Mouse (Mus musculus): Measurements from ENCODE around the gene Copz1. TPM values are rescaled to one million over a fixed set of nuclear protein-coding genes. Genes with fewer than 3 reads are reported as not detected.
"Not testable (repeated sequence)": the region's sequence is repeated elsewhere in the genome, so short reads cannot be mapped to it uniquely, and the experiment has no call there.

The Copz1 gene
- polyA plus RNA-seq, 1 experiment from 2014 or later = 334 TPM

GRCm38 (mm10) chr15:103257790-103258728 is 14.5 kb upstream of the Copz1 start, which contains the start of gene Nfe2:
Nfe2 (minus strand) TSS chr15:103258403.
- Histone ChIP-seq H3K9ac (ENCODE audit: low read length) (no peak within 1 kb of the TSS), H3K27me3 (ENCODE audit: control insufficient read depth, insufficient read depth, low read length) (no peaks in the 10 kb centered on the region), H3K9me3 (ENCODE audit: control insufficient read depth, low read length) (no peaks in the 10 kb centered on the region), H3K4me1 (ENCODE audit: control insufficient read depth, insufficient read depth, low read length) (peaks cover 13% of the 10 kb centered on the region), H3K4me3 (ENCODE audit: low read depth, low read length) (no peak within 1 kb of the TSS), H3K4me2 (ENCODE audit: low read depth, severe bottlenecking) (peak within 1 kb of the TSS; percentile 29; the same call in 1 of the 2 replicates), H3K36me3 (ENCODE audit: control insufficient read depth, insufficient read depth, low read length) (no peaks in the 10 kb centered on the region), H3K27ac (replicated peaks; ENCODE audit: low read depth, low read length) (no peak within 1 kb of the TSS)
- DNase-seq (ENCODE audit: low spot score) = peak; percentile 41
- WGBS = 11% methylated on average over 14 of the region's 15 CpGs
- ATAC-seq (ENCODE audit: insufficient number of reproducible peaks, low FRiP score, low TSS enrichment, low read depth) = peak; percentile 27; the same call in 1 of the 2 replicates

DNA sequence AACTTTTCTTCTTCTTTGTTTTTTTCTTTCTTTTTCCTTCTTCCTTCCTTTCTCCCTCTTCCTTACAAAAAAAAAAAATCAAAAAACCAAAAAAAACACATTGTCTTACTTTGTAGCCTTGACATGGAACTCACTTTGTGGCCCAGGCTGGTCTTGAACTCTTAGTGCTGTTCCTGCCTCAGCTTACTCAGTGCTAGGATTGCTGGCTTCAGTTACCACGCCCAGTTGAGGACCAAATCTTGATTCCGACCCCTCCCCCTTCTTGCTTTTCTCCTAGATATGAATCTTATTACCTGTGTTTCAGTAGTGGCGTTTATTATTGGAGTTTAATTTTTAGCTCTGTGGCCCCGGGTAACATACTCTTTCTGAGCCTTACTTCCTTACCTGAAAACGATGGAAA is 13.4 kb upstream of the Copz1 start:
- no peak overlapping the region for H3K9ac ChIP-seq (ENCODE audit: low read length)
- H3K4me2 ChIP-seq (ENCODE audit: low read depth, severe bottlenecking) = no peak overlapping the region
- no peak overlapping the region for H3K27ac ChIP-seq (replicated peaks; ENCODE audit: low read depth, low read length)
- H3K9me3 ChIP-seq (ENCODE audit: control insufficient read depth, low read length) = no peaks in the 10 kb centered on the region
- ATAC-seq (ENCODE audit: insufficient number of reproducible peaks, low FRiP score, low TSS enrichment, low read depth) (no peak), DNase-seq (ENCODE audit: low spot score) (no peak)
- H3K36me3 ChIP-seq (ENCODE audit: control insufficient read depth, insufficient read depth, low read length) = no peaks in the 10 kb centered on the region
- WGBS = 82% methylated on average over 5 of the region's 5 CpGs
- H3K4me1 ChIP-seq (ENCODE audit: control insufficient read depth, insufficient read depth, low read length) = peaks cover 13% of the 10 kb centered on the region
- no peak overlapping the region for H3K4me3 ChIP-seq (ENCODE audit: low read depth, low read length)
- no peaks in the 10 kb centered on the region for H3K27me3 ChIP-seq (ENCODE audit: control insufficient read depth, insufficient read depth, low read length)

DNA sequence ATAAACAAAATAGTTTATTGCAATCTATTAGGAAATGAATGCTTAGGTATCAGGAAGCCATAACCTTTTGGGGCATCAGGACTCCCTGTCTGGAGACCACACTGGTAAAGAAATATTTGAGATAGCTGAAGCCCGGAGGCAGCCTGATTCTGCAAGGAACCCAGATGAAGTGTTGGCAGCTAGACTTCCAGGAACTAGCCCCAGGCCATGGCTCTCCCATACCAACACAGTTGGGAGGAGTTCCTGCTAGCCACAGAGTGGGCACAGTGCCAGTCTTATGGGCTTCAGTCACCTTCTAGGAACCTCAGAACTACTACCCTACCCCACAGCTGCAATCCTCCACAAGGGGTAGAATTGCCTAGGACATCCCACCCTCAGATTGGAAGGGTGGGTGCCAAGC is 12.5 kb upstream of the Copz1 start:
- DNase-seq (ENCODE audit: low spot score) (no peak), ATAC-seq (ENCODE audit: insufficient number of reproducible peaks, low FRiP score, low TSS enrichment, low read depth) (no peak)
- Histone ChIP-seq H3K9ac (ENCODE audit: low read length) (no peak overlapping the region), H3K4me1 (ENCODE audit: control insufficient read depth, insufficient read depth, low read length) (peaks cover 10% of the 10 kb centered on the region), H3K4me2 (ENCODE audit: low read depth, severe bottlenecking) (no peak overlapping the region), H3K4me3 (ENCODE audit: low read depth, low read length) (no peak overlapping the region), H3K27me3 (ENCODE audit: control insufficient read depth, insufficient read depth, low read length) (no peaks in the 10 kb centered on the region), H3K27ac (replicated peaks; ENCODE audit: low read depth, low read length) (no peak overlapping the region), H3K36me3 (ENCODE audit: control insufficient read depth, insufficient read depth, low read length) (no peaks in the 10 kb centered on the region), H3K9me3 (ENCODE audit: control insufficient read depth, low read length) (no peaks in the 10 kb centered on the region)
- WGBS = 71% methylated on average over 1 of the region's 1 CpGs

GRCm38 (mm10) chr15:103264794-103265193 is 7.7 kb upstream of the Copz1 start:
- Histone ChIP-seq H3K27me3 (ENCODE audit: control insufficient read depth, insufficient read depth, low read length) (no peaks in the 10 kb centered on the region), H3K9ac (ENCODE audit: low read length) (no peak overlapping the region), H3K4me3 (ENCODE audit: low read depth, low read length) (no peak overlapping the region), H3K4me2 (ENCODE audit: low read depth, severe bottlenecking) (no peak overlapping the region), H3K9me3 (ENCODE audit: control insufficient read depth, low read length) (no peaks in the 10 kb centered on the region), H3K4me1 (ENCODE audit: control insufficient read depth, insufficient read depth, low read length) (no peaks in the 10 kb centered on the region), H3K36me3 (ENCODE audit: control insufficient read depth, insufficient read depth, low read length) (no peaks in the 10 kb centered on the region), H3K27ac (replicated peaks; ENCODE audit: low read depth, low read length) (no peak overlapping the region)
- no peak for DNase-seq (ENCODE audit: low spot score)
- no peak for ATAC-seq (ENCODE audit: insufficient number of reproducible peaks, low FRiP score, low TSS enrichment, low read depth)
- 90% methylated on average over 2 of the region's 2 CpGs for WGBS

- Histone ChIP-seq H3K27ac (replicated peaks; ENCODE audit: low read depth, low read length) (no peak overlapping the region), H3K4me3 (ENCODE audit: low read depth, low read length) (no peak overlapping the region), H3K4me2 (ENCODE audit: low read depth, severe bottlenecking) (no peak overlapping the region), H3K9ac (ENCODE audit: low read length) (no peak overlapping the region), H3K27me3 (ENCODE audit: control insufficient read depth, insufficient read depth, low read length) (no peaks in the 10 kb centered on the region), H3K4me1 (ENCODE audit: control insufficient read depth, insufficient read depth, low read length) (peaks cover 3% of the 10 kb centered on the region; the same call in 1 of the 2 replicates), H3K9me3 (ENCODE audit: control insufficient read depth, low read length) (no peaks in the 10 kb centered on the region), H3K36me3 (ENCODE audit: control insufficient read depth, insufficient read depth, low read length) (no peaks in the 10 kb centered on the region)
- DNase-seq (ENCODE audit: low spot score) (no peak), ATAC-seq (ENCODE audit: insufficient number of reproducible peaks, low FRiP score, low TSS enrichment, low read depth) (no peak)
- WGBS = 86% methylated on average over 4 of the region's 4 CpGs
Measured at GRCm38 (mm10) chr15:103268903-103269302, 3.6 kb upstream of the Copz1 start.

DNA sequence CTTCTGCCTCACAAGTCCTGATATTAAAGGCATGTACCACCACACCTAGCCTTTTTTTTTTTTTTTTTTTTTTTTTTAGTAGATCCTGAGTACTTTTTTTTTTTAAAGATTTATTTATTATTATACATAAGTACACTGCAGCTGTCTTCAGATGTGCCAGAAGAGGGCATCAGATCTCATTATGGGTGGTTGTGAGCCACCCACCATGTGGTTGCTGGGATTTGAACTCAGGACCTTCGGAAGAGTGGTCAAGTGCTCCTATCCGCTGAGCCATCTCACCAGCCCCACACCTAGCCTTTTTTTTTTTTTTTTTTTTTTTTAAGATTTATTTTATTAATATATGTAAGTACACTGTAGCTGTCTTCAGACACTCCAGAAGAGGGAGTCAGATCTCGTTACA is 3.4 kb downstream of the Copz1 start:
- not testable (repeated sequence) for H3K9me3 ChIP-seq (ENCODE audit: control insufficient read depth, low read length); ATAC-seq (ENCODE audit: insufficient number of reproducible peaks, low FRiP score, low TSS enrichment, low read depth); H3K36me3 ChIP-seq (ENCODE audit: control insufficient read depth, insufficient read depth, low read length); DNase-seq (ENCODE audit: low spot score); H3K9ac ChIP-seq (ENCODE audit: low read length); H3K27ac ChIP-seq (replicated peaks; ENCODE audit: low read depth, low read length); H3K4me1 ChIP-seq (ENCODE audit: control insufficient read depth, insufficient read depth, low read length); H3K4me3 ChIP-seq (ENCODE audit: low read depth, low read length); H3K27me3 ChIP-seq (ENCODE audit: control insufficient read depth, insufficient read depth, low read length); H3K4me2 ChIP-seq (ENCODE audit: low read depth, severe bottlenecking)
- 98% methylated on average over 3 of the region's 3 CpGs for WGBS

- no peak overlapping the region for H3K9ac ChIP-seq (ENCODE audit: low read length)
- H3K27me3 ChIP-seq (ENCODE audit: control insufficient read depth, insufficient read depth, low read length) = no peaks in the 10 kb centered on the region
- ATAC-seq (ENCODE audit: insufficient number of reproducible peaks, low FRiP score, low TSS enrichment, low read depth) = no peak
- H3K27ac ChIP-seq (replicated peaks; ENCODE audit: low read depth, low read length) = no peak overlapping the region
- no peak for DNase-seq (ENCODE audit: low spot score)
- H3K4me3 ChIP-seq (ENCODE audit: low read depth, low read length) = no peak overlapping the region
- H3K9me3 ChIP-seq (ENCODE audit: control insufficient read depth, low read length) = no peaks in the 10 kb centered on the region
- H3K4me1 ChIP-seq (ENCODE audit: control insufficient read depth, insufficient read depth, low read length) = peaks cover 3% of the 10 kb centered on the region
- no peak overlapping the region for H3K4me2 ChIP-seq (ENCODE audit: low read depth, severe bottlenecking)
- WGBS = 32% methylated on average over 7 of the region's 7 CpGs
- no peaks in the 10 kb centered on the region for H3K36me3 ChIP-seq (ENCODE audit: control insufficient read depth, insufficient read depth, low read length)
Measured at GRCm38 (mm10) chr15:103277949-103278348, 5.4 kb downstream of the Copz1 start.

- no peaks in the 10 kb centered on the region for H3K36me3 ChIP-seq (ENCODE audit: control insufficient read depth, insufficient read depth, low read length)
- peak; percentile 55 for DNase-seq (ENCODE audit: low spot score)
- H3K27ac ChIP-seq (replicated peaks; ENCODE audit: low read depth, low read length) = no peak overlapping the region
- H3K9ac ChIP-seq (ENCODE audit: low read length) = no peak overlapping the region
- H3K4me1 ChIP-seq (ENCODE audit: control insufficient read depth, insufficient read depth, low read length) = no peaks in the 10 kb centered on the region; the same call in 1 of the 2 replicates
- H3K4me2 ChIP-seq (ENCODE audit: low read depth, severe bottlenecking) = no peak overlapping the region
- 62% methylated on average over 3 of the region's 3 CpGs for WGBS
- H3K9me3 ChIP-seq (ENCODE audit: control insufficient read depth, low read length) = no peaks in the 10 kb centered on the region
- no peaks in the 10 kb centered on the region for H3K27me3 ChIP-seq (ENCODE audit: control insufficient read depth, insufficient read depth, low read length)
- no peak overlapping the region for H3K4me3 ChIP-seq (ENCODE audit: low read depth, low read length)
- no peak for ATAC-seq (ENCODE audit: insufficient number of reproducible peaks, low FRiP score, low TSS enrichment, low read depth)
Measured at GRCm38 (mm10) chr15:103279750-103280149, 7.2 kb downstream of the Copz1 start.
